Mouse (Mus musculus) lung, postnatal 0 days (tissue): ENCODE measurements around the gene Daxx.

ENCODE experiments used
- CTCF ChIP-seq: IDR thresholded peaks from 2 replicates; pipeline ENCODE4 v1.5.1; 2016; ENCODE audit warnings: antibody characterized with exemption, mild to moderate bottlenecking
- EP300 ChIP-seq: IDR thresholded peaks from 2 replicates; pipeline ENCODE4 v1.6.1; 2016; ENCODE audit warnings: antibody characterized with exemption, mild to moderate bottlenecking, control low read depth

- no peak for TF ChIP-seq EP300
- no peak for TF ChIP-seq CTCF
Observed at GRCm38 (mm10) chr17:33930280-33931158, 21.3 kb downstream of the Daxx start.
